Mouse (Mus musculus): ENCODE measurements at regions not wholly inside any gene's neighbourhood (a gene's known extent, or its start where the extent isn't known, plus 50 kb on each side); places are given as distances from the start of the nearest gene placed in this dataset.

- no peak overlapping the region for H3K27ac ChIP-seq (ENCODE audit: low read depth, low read length)
- no peaks in the 10 kb centered on the region for H3K9me3 ChIP-seq (ENCODE audit: control insufficient read depth, low read length)
- no peaks in the 10 kb centered on the region for H3K4me1 ChIP-seq (replicated peaks; ENCODE audit: control insufficient read depth, insufficient read depth, low read length)
- H3K4me2 ChIP-seq = no peak overlapping the region
- no peaks in the 10 kb centered on the region for H3K36me3 ChIP-seq (ENCODE audit: control insufficient read depth, insufficient read depth, low read length)
- DNase-seq (ENCODE audit: low spot score) (no peak), ATAC-seq (replicated peaks; ENCODE audit: low FRiP score) (no peak)
- H3K4me3 ChIP-seq (ENCODE audit: low read depth, low read length) = no peak overlapping the region
- H3K27me3 ChIP-seq (replicated peaks; ENCODE audit: control insufficient read depth, insufficient read depth, low read length) = no peaks in the 10 kb centered on the region
- H3K9ac ChIP-seq (ENCODE audit: low read depth, low read length) = no peak overlapping the region
- 25% methylated on average over 6 of the region's 6 CpGs for WGBS
Observed at GRCm38 (mm10) chr2:159069180-159069579, 274.6 kb downstream of the Dhx35 start.

DNA sequence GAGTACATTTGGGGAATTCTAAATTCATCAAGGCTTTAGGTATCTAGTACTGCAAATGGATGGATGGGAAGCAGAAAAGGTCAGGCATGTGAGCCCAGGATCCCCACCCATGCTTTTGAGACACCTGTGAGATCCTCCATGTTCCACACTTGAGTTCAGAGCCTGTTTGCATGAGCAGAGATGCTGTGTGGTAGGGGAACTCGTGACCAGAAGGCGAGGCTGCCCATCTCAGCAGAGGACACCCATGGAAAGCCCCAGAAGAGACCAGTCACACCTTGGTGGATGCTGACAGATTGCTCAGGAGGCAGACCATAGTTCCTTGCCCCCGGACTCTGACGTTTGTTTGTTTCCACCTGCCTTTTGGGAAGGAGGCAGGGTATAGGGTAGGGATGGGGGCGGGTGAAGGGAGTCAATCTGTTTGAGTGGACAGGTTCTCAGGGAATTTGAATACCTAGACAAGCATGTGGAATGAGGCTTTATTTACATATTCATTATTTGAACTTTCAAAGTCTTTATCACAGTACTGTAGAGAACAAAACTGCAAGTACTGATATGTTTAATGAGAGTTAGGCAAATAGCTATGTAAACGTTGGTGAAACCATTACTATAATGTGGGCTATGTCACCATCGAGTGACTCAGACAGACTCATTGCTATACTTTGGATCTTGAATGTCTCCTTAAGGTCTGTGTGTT, 278.5 kb downstream of the Dhx35 start:
- no peak for DNase-seq (ENCODE audit: low spot score)
- Histone ChIP-seq H3K4me1 (replicated peaks; ENCODE audit: control insufficient read depth, insufficient read depth, low read length) (no peaks in the 10 kb centered on the region), H3K9me3 (ENCODE audit: control insufficient read depth, low read length) (no peaks in the 10 kb centered on the region), H3K27ac (ENCODE audit: low read depth, low read length) (no peak overlapping the region), H3K9ac (ENCODE audit: low read depth, low read length) (no peak overlapping the region), H3K4me3 (ENCODE audit: low read depth, low read length) (no peak overlapping the region), H3K27me3 (replicated peaks; ENCODE audit: control insufficient read depth, insufficient read depth, low read length) (no peaks in the 10 kb centered on the region), H3K4me2 (no peak overlapping the region), H3K36me3 (ENCODE audit: control insufficient read depth, insufficient read depth, low read length) (no peaks in the 10 kb centered on the region)
- 69% methylated on average over 7 of the region's 7 CpGs for WGBS
- no peak for ATAC-seq (replicated peaks; ENCODE audit: low FRiP score)

- Histone ChIP-seq H3K4me1 (replicated peaks; ENCODE audit: control insufficient read depth, insufficient read depth, low read length) (no peaks in the 10 kb centered on the region), H3K9me3 (ENCODE audit: control insufficient read depth, low read length) (no peaks in the 10 kb centered on the region), H3K27me3 (replicated peaks; ENCODE audit: control insufficient read depth, insufficient read depth, low read length) (no peaks in the 10 kb centered on the region), H3K36me3 (ENCODE audit: control insufficient read depth, insufficient read depth, low read length) (no peaks in the 10 kb centered on the region), H3K9ac (ENCODE audit: low read depth, low read length) (no peak overlapping the region), H3K4me3 (ENCODE audit: low read depth, low read length) (no peak overlapping the region), H3K4me2 (no peak overlapping the region), H3K27ac (ENCODE audit: low read depth, low read length) (no peak overlapping the region)
- WGBS = 63% methylated on average over 7 of the region's 7 CpGs
- DNase-seq (ENCODE audit: low spot score) (no peak), ATAC-seq (replicated peaks; ENCODE audit: low FRiP score) (no peak)
Observed at GRCm38 (mm10) chr2:159079836-159080235, 285.2 kb downstream of the Dhx35 start.

DNA sequence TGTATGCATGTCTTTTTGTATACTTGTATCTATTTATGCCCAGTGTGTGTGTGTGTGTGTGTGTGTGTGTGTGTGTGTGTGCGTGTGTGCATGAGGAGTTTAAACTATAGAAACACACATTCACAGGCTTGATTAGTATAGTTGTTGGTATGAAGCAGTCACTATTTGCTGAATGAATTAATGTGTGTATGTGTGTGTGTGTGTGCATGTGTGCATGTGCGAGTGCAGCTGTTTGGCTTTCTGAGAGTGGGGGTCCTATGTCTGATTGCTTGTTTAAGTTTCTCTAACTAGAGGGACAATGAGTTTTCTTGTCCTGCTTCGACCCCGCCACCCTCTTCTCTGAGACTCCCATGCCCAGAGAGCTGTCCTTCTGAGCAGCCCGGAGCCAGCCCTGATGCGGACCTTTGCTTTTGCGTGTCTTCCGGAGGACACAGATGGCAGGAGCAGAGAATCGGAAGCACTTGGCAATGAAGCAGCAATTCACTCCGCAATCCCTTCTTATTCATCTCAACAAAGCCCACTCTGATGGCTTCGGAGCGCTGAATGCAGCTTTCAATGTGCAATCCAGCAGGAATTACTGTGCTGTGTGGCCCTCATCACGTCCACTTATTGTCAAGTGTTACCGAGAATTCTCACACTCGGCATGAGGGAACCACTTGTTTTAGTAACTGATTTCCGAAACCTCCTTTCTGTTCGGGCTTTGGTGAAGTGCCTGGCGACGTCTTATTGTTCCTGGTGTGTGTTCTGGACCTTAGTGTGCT, 286.4 kb downstream of the Dhx35 start:
- no peak for DNase-seq (ENCODE audit: low spot score)
- 86% methylated on average over 19 of the region's 19 CpGs for WGBS
- H3K9ac ChIP-seq (ENCODE audit: low read depth, low read length) = no peak overlapping the region

GRCm38 (mm10) chr2:159086836-159087235, 292.2 kb downstream of the Dhx35 start:
- Histone ChIP-seq H3K4me1 (replicated peaks; ENCODE audit: control insufficient read depth, insufficient read depth, low read length) (no peaks in the 10 kb centered on the region), H3K9ac (ENCODE audit: low read depth, low read length) (no peak overlapping the region), H3K4me2 (no peak overlapping the region), H3K27ac (ENCODE audit: low read depth, low read length) (no peak overlapping the region), H3K9me3 (ENCODE audit: control insufficient read depth, low read length) (no peaks in the 10 kb centered on the region), H3K4me3 (ENCODE audit: low read depth, low read length) (no peak overlapping the region), H3K27me3 (replicated peaks; ENCODE audit: control insufficient read depth, insufficient read depth, low read length) (no peaks in the 10 kb centered on the region), H3K36me3 (ENCODE audit: control insufficient read depth, insufficient read depth, low read length) (no peaks in the 10 kb centered on the region)
- ATAC-seq (replicated peaks; ENCODE audit: low FRiP score) = no peak
- WGBS = 70% methylated on average over 2 of the region's 2 CpGs
- DNase-seq (ENCODE audit: low spot score) = no peak

More for the DNA sequence above, 286.4 kb downstream of the Dhx35 start:
- Histone ChIP-seq H3K9me3 (ENCODE audit: control insufficient read depth, low read length) (no peaks in the 10 kb centered on the region), H3K4me1 (replicated peaks; ENCODE audit: control insufficient read depth, insufficient read depth, low read length) (no peaks in the 10 kb centered on the region), H3K27ac (ENCODE audit: low read depth, low read length) (no peak overlapping the region), H3K27me3 (replicated peaks; ENCODE audit: control insufficient read depth, insufficient read depth, low read length) (no peaks in the 10 kb centered on the region), H3K4me2 (no peak overlapping the region), H3K4me3 (ENCODE audit: low read depth, low read length) (no peak overlapping the region), H3K36me3 (ENCODE audit: control insufficient read depth, insufficient read depth, low read length) (no peaks in the 10 kb centered on the region)
- no peak for ATAC-seq (replicated peaks; ENCODE audit: low FRiP score)

DNA sequence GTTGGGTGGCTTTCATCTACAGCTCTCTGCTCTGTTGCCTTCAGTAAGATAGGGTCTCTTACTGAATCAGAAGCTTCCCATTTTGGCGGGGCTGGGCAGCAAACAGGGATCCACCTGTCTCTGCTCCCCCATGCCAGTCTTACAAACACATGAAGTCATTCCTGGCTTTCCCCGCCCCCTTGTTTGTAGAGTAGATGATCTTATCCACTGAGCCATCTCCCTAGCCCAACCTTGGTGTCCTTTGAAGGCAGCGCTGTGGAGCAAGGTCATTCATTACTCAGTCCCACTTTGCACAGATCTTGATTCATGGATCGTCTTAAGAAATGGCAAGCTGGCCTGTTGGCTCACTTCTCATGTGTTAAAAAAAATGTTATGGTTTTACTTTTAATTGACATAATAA, 293.6 kb downstream of the Dhx35 start:
- Histone ChIP-seq H3K36me3 (ENCODE audit: control insufficient read depth, insufficient read depth, low read length) (no peaks in the 10 kb centered on the region), H3K4me3 (ENCODE audit: low read depth, low read length) (no peak overlapping the region), H3K4me1 (replicated peaks; ENCODE audit: control insufficient read depth, insufficient read depth, low read length) (no peaks in the 10 kb centered on the region), H3K9ac (ENCODE audit: low read depth, low read length) (no peak overlapping the region), H3K4me2 (no peak overlapping the region), H3K27ac (ENCODE audit: low read depth, low read length) (no peak overlapping the region), H3K27me3 (replicated peaks; ENCODE audit: control insufficient read depth, insufficient read depth, low read length) (no peaks in the 10 kb centered on the region), H3K9me3 (ENCODE audit: control insufficient read depth, low read length) (no peaks in the 10 kb centered on the region)
- 78% methylated on average over 4 of the region's 4 CpGs for WGBS
- ATAC-seq (replicated peaks; ENCODE audit: low FRiP score) (no peak), DNase-seq (ENCODE audit: low spot score) (no peak)

GRCm38 (mm10) chr2:159096667-159097066, 302.1 kb downstream of the Dhx35 start:
- H3K9me3 ChIP-seq (ENCODE audit: control insufficient read depth, low read length) = no peaks in the 10 kb centered on the region
- no peak overlapping the region for H3K27ac ChIP-seq (ENCODE audit: low read depth, low read length)
- no peaks in the 10 kb centered on the region for H3K4me1 ChIP-seq (replicated peaks; ENCODE audit: control insufficient read depth, insufficient read depth, low read length)
- no peaks in the 10 kb centered on the region for H3K27me3 ChIP-seq (replicated peaks; ENCODE audit: control insufficient read depth, insufficient read depth, low read length)
- no peak for ATAC-seq (replicated peaks; ENCODE audit: low FRiP score)
- H3K36me3 ChIP-seq (ENCODE audit: control insufficient read depth, insufficient read depth, low read length) = no peaks in the 10 kb centered on the region
- WGBS = 54% methylated on average over 2 of the region's 2 CpGs
- DNase-seq (ENCODE audit: low spot score) = no peak
- H3K9ac ChIP-seq (ENCODE audit: low read depth, low read length) = no peak overlapping the region
- H3K4me3 ChIP-seq (ENCODE audit: low read depth, low read length) = no peak overlapping the region
- no peak overlapping the region for H3K4me2 ChIP-seq

DNA sequence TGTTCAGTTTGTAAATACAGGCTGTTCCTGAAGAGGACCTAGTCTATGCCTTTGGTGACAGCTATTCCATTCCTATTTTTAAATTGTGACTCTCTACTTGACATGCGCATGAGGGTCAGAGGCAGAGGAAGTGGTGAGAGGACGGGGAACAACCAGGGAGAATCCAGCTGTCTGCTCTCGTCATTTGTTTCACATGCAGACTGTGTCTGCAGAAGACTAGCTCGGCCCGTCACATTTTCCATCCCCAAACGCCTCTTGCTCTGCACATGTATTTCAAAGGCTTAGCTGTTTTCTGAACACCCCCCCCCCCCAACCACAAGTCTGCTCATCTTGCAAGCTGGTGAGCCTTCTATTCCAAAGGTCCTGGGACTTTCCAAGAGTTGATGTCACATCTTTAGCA, 339.4 kb downstream of the Dhx35 start:
- H3K27me3 ChIP-seq (replicated peaks; ENCODE audit: control insufficient read depth, insufficient read depth, low read length) = no peaks in the 10 kb centered on the region
- H3K27ac ChIP-seq (ENCODE audit: low read depth, low read length) = no peak overlapping the region
- H3K9me3 ChIP-seq (ENCODE audit: control insufficient read depth, low read length) = no peaks in the 10 kb centered on the region
- 65% methylated on average over 6 of the region's 6 CpGs for WGBS
- H3K36me3 ChIP-seq (ENCODE audit: control insufficient read depth, insufficient read depth, low read length) = no peaks in the 10 kb centered on the region
- H3K4me2 ChIP-seq = no peak overlapping the region
- no peak for ATAC-seq (replicated peaks; ENCODE audit: low FRiP score)
- DNase-seq (ENCODE audit: low spot score) = no peak
- no peak overlapping the region for H3K9ac ChIP-seq (ENCODE audit: low read depth, low read length)
- H3K4me3 ChIP-seq (ENCODE audit: low read depth, low read length) = no peak overlapping the region
- no peaks in the 10 kb centered on the region for H3K4me1 ChIP-seq (replicated peaks; ENCODE audit: control insufficient read depth, insufficient read depth, low read length)

DNA sequence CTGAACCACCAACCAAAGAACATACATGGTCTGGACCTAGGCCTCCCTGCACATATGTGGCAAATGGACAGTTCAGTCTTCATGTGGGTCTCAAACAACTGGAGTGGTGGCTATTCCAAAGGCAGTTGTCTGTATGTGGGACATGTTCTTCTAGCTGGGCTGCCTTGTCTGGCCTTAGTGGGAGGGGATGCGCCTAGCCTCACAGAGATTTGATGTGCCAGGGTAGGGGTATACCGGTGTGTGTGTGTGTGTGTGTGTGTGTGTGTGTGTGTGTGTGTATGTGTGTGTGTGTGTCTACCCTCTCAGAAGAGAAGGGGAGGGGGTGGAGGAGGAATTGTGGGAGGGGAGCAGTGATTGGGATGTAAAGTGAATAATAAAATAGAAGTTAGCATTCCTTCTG, 344.0 kb downstream of the Dhx35 start:
- Histone ChIP-seq H3K27me3 (replicated peaks; ENCODE audit: control insufficient read depth, insufficient read depth, low read length) (no peaks in the 10 kb centered on the region), H3K36me3 (ENCODE audit: control insufficient read depth, insufficient read depth, low read length) (no peaks in the 10 kb centered on the region), H3K4me1 (replicated peaks; ENCODE audit: control insufficient read depth, insufficient read depth, low read length) (no peaks in the 10 kb centered on the region), H3K9ac (ENCODE audit: low read depth, low read length) (no peak overlapping the region), H3K4me3 (ENCODE audit: low read depth, low read length) (no peak overlapping the region), H3K27ac (ENCODE audit: low read depth, low read length) (no peak overlapping the region), H3K4me2 (no peak overlapping the region), H3K9me3 (ENCODE audit: control insufficient read depth, low read length) (no peaks in the 10 kb centered on the region)
- ATAC-seq (replicated peaks; ENCODE audit: low FRiP score) (no peak), DNase-seq (ENCODE audit: low spot score) (no peak)
- 90% methylated on average over 2 of the region's 2 CpGs for WGBS
